Mouse (Mus musculus) cerebellum, adult 2 months (tissue): ENCODE measurements around the gene Ehbp1l1.

ENCODE experiments used
- CTCF ChIP-seq: fragments of 200-500 bp; IDR thresholded peaks from 2 replicates; pipeline ENCODE4 v1.5.1; 2011; ENCODE audit warnings: low read depth, mild to moderate bottlenecking, control low read depth, low read length, moderate library complexity, borderline replicate concordance; ENCODE audit not compliant: insufficient read depth
- POLR2A ChIP-seq: fragments of 200-500 bp; IDR thresholded peaks from 2 replicates; pipeline ENCODE4 v1.6.1; 2011; ENCODE audit warnings: low read length, control low read depth, borderline replicate concordance; ENCODE audit not compliant: insufficient read depth

- TF ChIP-seq POLR2A (no peak), CTCF (no peak)
These were observed 30.2 kb downstream of the Ehbp1l1 start for GRCm38 (mm10) chr19:5695849-5696462.
